Mouse (Mus musculus) limb, embryonic 15.5 days (tissue): ENCODE measurements around the gene A630095E13Rik. TPM values are rescaled to one million over a fixed set of nuclear protein-coding genes. Genes with fewer than 3 reads are reported as not detected.
A peak's percentile ranks its signal among the peaks of the same experiment; 100 is the strongest.
"Not testable (repeated sequence)": the region's sequence is repeated elsewhere in the genome, so short reads cannot be mapped to it uniquely, and the experiment has no call there.

Source experiments
- ATAC-seq: fragments of 200-750 bp; cut with Nextera tagmentation; 2 replicates; pipeline ENCODE4 v1.8.0; 2017; ENCODE audit warnings: low read depth, moderate TSS enrichment; ENCODE audit not compliant: insufficient number of reproducible peaks, low FRiP score, low TSS enrichment
- H3K27ac ChIP-seq: fragments of 300-500 bp; sonication (generic); 2 replicates; pipeline ENCODE4 v1.5.1; 2015; ENCODE audit warnings: moderate library complexity, mild to moderate bottlenecking, inconsistent platforms
- H3K27me3 ChIP-seq: fragments of 300-500 bp; sonication (generic); 2 replicates; pipeline ENCODE4 v1.6.1; 2015; ENCODE audit warnings: inconsistent platforms
- H3K36me3 ChIP-seq: fragments of 300-500 bp; sonication (generic); 2 replicates; pipeline ENCODE4 v1.6.1; 2015; ENCODE audit warnings: inconsistent platforms
- H3K4me1 ChIP-seq: fragments of 300-500 bp; sonication (generic); 2 replicates; pipeline ENCODE4 v1.6.1; 2015; ENCODE audit warnings: inconsistent platforms
- H3K4me2 ChIP-seq: fragments of 300-500 bp; sonication (generic); 2 replicates; pipeline ENCODE4 v1.6.1; 2015; ENCODE audit warnings: mild to moderate bottlenecking, inconsistent platforms
- H3K4me3 ChIP-seq: fragments of 300-500 bp; sonication (generic); 2 replicates; pipeline ENCODE4 v1.5.1; 2015; ENCODE audit warnings: mild to moderate bottlenecking, inconsistent platforms
- H3K9ac ChIP-seq: fragments of 300-500 bp; sonication (generic); 2 replicates; pipeline ENCODE4 v1.6.1; 2015; ENCODE audit warnings: inconsistent platforms
- H3K9me3 ChIP-seq: fragments of 300-500 bp; sonication (generic); 2 replicates; pipeline ENCODE4 v1.6.1; 2016; ENCODE audit warnings: inconsistent platforms
- WGBS: fragments of 180-500 bp; shearing (Covaris S2); methylation state at CpG from one replicate; pipeline ENCODE4 v1.1.7; 2015; 5-methylcytosine and 5-hydroxymethylcytosine counted together
- polyA plus RNA-seq: library from polyadenylated mRNA; unstranded; fragments of >200 nt; fragmentation: Nextera tagmentation; extraction: Ambion mirVana; gene quantifications from 2 replicates; pipeline ENCODE4 v1.2.1, GENCODE M21; 2015

The A630095E13Rik gene
- polyA plus RNA-seq, result not detected in 2 replicates

DNA sequence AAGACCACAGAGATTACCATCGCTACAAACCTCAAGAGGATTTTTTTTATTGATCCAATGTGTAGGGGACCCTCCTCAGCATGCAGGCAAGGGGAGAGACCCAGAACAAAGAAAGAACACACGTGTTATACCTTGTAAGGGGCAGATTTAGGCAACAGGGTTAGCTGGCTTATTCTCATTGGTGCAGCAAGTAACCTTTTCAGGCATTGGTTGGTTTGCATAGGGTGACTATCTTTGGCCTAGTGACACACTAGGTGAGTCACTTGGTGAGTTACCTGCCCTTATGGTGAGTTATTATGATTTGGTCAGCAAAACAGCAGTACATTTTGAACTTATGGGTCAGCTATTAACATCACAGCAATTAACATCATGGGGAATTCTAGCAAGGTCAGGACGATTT lies at the start of gene A630095E13Rik:
A630095E13Rik (minus strand) TSS at position 101 of the 400 bp plus-strand sequence.
- 59% methylated on average over 3 of the region's 3 CpGs for WGBS
- not testable (repeated sequence) for H3K27me3 ChIP-seq, H3K4me1 ChIP-seq, H3K9ac ChIP-seq, H3K36me3 ChIP-seq, H3K4me2 ChIP-seq, H3K9me3 ChIP-seq, ATAC-seq, H3K27ac ChIP-seq, H3K4me3 ChIP-seq

DNA sequence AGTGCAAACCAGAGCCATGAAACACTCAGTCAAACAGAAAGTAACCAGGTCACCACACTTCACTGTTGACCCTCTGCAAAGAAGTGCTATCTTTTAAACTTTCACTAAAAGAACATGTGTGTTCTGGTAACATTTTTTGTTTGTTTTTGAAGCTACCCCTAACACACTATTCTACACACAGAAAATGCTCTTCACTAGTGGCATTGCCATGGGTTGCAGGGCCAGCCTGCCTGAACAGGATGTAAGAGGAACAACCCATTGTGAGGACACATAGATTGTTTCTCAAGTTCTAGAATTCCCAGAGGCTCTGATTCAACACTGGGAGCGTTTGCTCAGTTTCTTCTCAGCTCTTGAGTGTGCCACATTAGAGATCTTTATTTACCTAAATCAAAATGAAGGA lies 49.7 kb upstream of the A630095E13Rik start, which contains the start of gene Acrv1:
Acrv1 (plus strand) TSS at position 301 of the 400 bp plus-strand sequence.
- Histone ChIP-seq H3K27ac (no peak within 1 kb of the TSS), H3K4me1 (no peaks in the 10 kb centered on the region), H3K36me3 (no peaks in the 10 kb centered on the region), H3K27me3 (no peaks in the 10 kb centered on the region), H3K9me3 (no peaks in the 10 kb centered on the region), H3K9ac (no peak within 1 kb of the TSS), H3K4me3 (no peak within 1 kb of the TSS), H3K4me2 (no peak within 1 kb of the TSS)
- WGBS, result 58% methylated on average over 1 of the region's 1 CpGs
- ATAC-seq, result no peak

DNA sequence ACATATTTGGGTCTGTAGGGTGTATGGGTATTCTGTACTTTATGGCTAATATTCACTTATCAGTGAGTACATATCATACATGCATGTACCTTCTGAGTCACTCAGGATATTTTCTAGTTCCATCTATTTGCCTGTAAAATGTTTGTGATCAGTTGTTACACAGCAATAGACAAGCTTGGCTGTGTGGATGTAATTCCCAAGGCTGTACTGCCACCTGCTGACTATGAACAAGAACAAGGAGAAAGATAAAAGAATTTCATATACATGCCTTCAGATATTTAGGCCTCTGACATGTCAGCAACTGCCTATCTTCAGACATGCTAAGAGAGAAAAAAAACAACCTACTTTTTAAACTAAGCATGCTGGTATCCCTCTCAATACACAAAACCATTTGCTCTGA lies 44.2 kb upstream of the A630095E13Rik start:
- Histone ChIP-seq H3K4me1 (no peaks in the 10 kb centered on the region), H3K4me3 (no peak overlapping the region), H3K27ac (no peak overlapping the region), H3K27me3 (no peaks in the 10 kb centered on the region), H3K9me3 (no peaks in the 10 kb centered on the region), H3K9ac (no peak overlapping the region), H3K4me2 (no peak overlapping the region), H3K36me3 (no peaks in the 10 kb centered on the region)
- ATAC-seq, result no peak

DNA sequence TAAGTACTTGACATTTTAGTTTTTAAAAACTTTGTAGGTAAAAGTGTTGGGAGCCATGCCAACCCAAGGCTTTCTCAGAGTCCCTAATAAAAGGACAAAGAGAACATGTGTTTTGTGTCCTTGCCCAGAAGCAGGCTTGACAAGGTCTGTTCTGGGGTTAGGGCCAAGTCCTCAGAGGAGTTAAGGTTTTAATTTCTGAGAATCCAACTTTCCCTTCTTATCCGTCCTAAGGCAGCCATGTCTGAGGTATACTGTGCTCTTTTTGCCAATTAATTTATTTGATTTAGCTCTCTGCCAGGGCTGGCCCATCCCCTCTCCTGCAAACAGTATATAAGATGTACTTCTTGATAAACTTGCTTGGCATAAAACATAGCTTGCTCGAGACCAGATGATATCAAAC lies 38.2 kb upstream of the A630095E13Rik start:
- H3K36me3 ChIP-seq, result no peaks in the 10 kb centered on the region
- 0 out of 2 replicates have a peak, but pooled peaks have one; percentile 44 for ATAC-seq
- no peak overlapping the region; the same call in 1 of the 2 replicates for H3K27ac ChIP-seq
- H3K9ac ChIP-seq, result no peak overlapping the region
- H3K4me1 ChIP-seq, result no peaks in the 10 kb centered on the region
- H3K27me3 ChIP-seq, result no peaks in the 10 kb centered on the region
- no peaks in the 10 kb centered on the region for H3K9me3 ChIP-seq
- H3K4me2 ChIP-seq, result no peak overlapping the region
- WGBS, result 49% methylated on average over 2 of the region's 2 CpGs
- no peak overlapping the region for H3K4me3 ChIP-seq

Other genes with a start within 250 kb of the A630095E13Rik start
- not detected in 2 replicates for gene Gm7257, start 211.5 kb downstream of the A630095E13Rik start, polyA plus RNA-seq
- gene Gm9513, start 167.7 kb downstream of the A630095E13Rik start, polyA plus RNA-seq, result not detected in 2 replicates
- gene Gm5615, start 101.4 kb downstream of the A630095E13Rik start, polyA plus RNA-seq, result not detected in 2 replicates
- not detected in 2 replicates for gene Gm17689, start 60.7 kb downstream of the A630095E13Rik start, polyA plus RNA-seq
- gene Acrv1, start 49.8 kb upstream of the A630095E13Rik start, polyA plus RNA-seq, result not detected in 2 replicates
- gene Chek1, start 83.7 kb upstream of the A630095E13Rik start, polyA plus RNA-seq, result 24.4 and 26.0 TPM in 2 replicates
- gene Stt3a, start 124.3 kb upstream of the A630095E13Rik start, polyA plus RNA-seq, result 315 and 320 TPM in 2 replicates
- 85.0 and 103 TPM in 2 replicates for gene Ei24, start 154.0 kb upstream of the A630095E13Rik start, polyA plus RNA-seq
- gene Fez1, start 178.5 kb upstream of the A630095E13Rik start, polyA plus RNA-seq, result 42.0 and 44.0 TPM in 2 replicates